Mouse (Mus musculus): ENCODE data around the gene Lce1j.

- TF ChIP-seq POLR2A (IDR thresholded peaks at IDR 0.05; ENCODE audit: insufficient read length, low read depth) = no peak
- TF ChIP-seq E2F4 (IDR thresholded peaks at IDR 0.05; ENCODE audit: insufficient read depth) = no peak
- TF ChIP-seq TCF3 (IDR thresholded peaks at IDR 0.05; ENCODE audit: insufficient read length, low read depth) = no peak
- no peak for TF ChIP-seq REST (IDR thresholded peaks at IDR 0.05; ENCODE audit: insufficient read depth, insufficient read length)
- no peak for TF ChIP-seq TCF12 (IDR thresholded peaks at IDR 0.05; ENCODE audit: insufficient read depth, poor library complexity, severe bottlenecking)
- TF ChIP-seq MAX (IDR thresholded peaks at IDR 0.05; ENCODE audit: low read depth) = no peak
- no peak for TF ChIP-seq USF1 (IDR thresholded peaks at IDR 0.05; ENCODE audit: low read depth)
- TF ChIP-seq POLR2AphosphoS2 (IDR thresholded peaks at IDR 0.05; ENCODE audit: insufficient read length, low read depth) = no peak
These were observed 36.8 kb upstream of the Lce1j start, which contains the start of gene Kprp for GRCm38 (mm10) chr3:92827108-92827507.

All from myocyte (in vitro differentiated cells).